18 mouse cellular contexts compared by ENCODE assay signal in genomic region chr9:67130730-67131440, GRCm38 (mm10).
DNase-seq lines count a peak whose midpoint lies in the region; ATAC-seq and TF ChIP-seq lines count a peak whose summit lies in the region.
"Had no signal": no experiment of that assay in that cellular context is flagged by ENCODE, and none has a peak within 500 bp of the region (broad histone marks: within the 10 kb centered on the region; RNA-seq: fewer than 3 reads in every experiment).

No protein-coding gene starts in this region.

- no peak overlapping the region for H3K9ac ChIP-seq in hindbrain, embryonic 12.5 days
- H3K9ac ChIP-seq in hindbrain, embryonic 11.5 days (ENCODE audit: low read depth, low read length): no peak overlapping the region
- H3K9ac ChIP-seq in hindbrain, postnatal 0 days (replicated peaks; ENCODE audit: low read length): no peak overlapping the region
- H3K9ac ChIP-seq: embryonic facial prominence, embryonic 13.5 days; heart, embryonic 13.5 days; hindbrain, embryonic 15.5 days; limb, embryonic 13.5 days; stomach, embryonic 15.5 days had no signal

- H3K27ac ChIP-seq in hindbrain, embryonic 12.5 days: peak overlapping the region; percentile 44; the same call in 1 of the 2 replicates
- no peak overlapping the region for H3K27ac ChIP-seq in hindbrain, embryonic 11.5 days (ENCODE audit: low read depth, low read length)
- no peak overlapping the region for H3K27ac ChIP-seq in hindbrain, postnatal 0 days
- H3K27ac ChIP-seq: embryonic facial prominence, embryonic 13.5 days; forebrain, embryonic 10.5 days; heart, embryonic 13.5 days; hindbrain, embryonic 15.5 days; limb, embryonic 13.5 days; midbrain, embryonic 10.5 days; stomach, embryonic 15.5 days had no signal

- H3K27me3 ChIP-seq in hindbrain, embryonic 12.5 days: no peaks in the 10 kb centered on the region; the same call in 1 of the 2 replicates
- H3K27me3 ChIP-seq in hindbrain, embryonic 11.5 days (ENCODE audit: control insufficient read depth, insufficient read depth, low read length): no peaks in the 10 kb centered on the region
- H3K27me3 ChIP-seq in hindbrain, postnatal 0 days (ENCODE audit: insufficient read depth, low read length): no peaks in the 10 kb centered on the region
- H3K27me3 ChIP-seq: embryonic facial prominence, embryonic 13.5 days; heart, embryonic 13.5 days; hindbrain, embryonic 15.5 days; limb, embryonic 13.5 days; stomach, embryonic 15.5 days had no signal

- no peak for TF ChIP-seq CTCF in hindbrain, postnatal 0 days (IDR thresholded peaks at IDR 0.05; ENCODE audit: low read depth)

- 63% methylated on average over 8 of the region's 8 CpGs for WGBS in hindbrain, embryonic 12.5 days
- WGBS in hindbrain, embryonic 11.5 days: 77% methylated on average over 8 of the region's 8 CpGs
- 63% methylated on average over 8 of the region's 8 CpGs for WGBS in hindbrain, postnatal 0 days

- no peaks in the 10 kb centered on the region for H3K9me3 ChIP-seq in hindbrain, embryonic 12.5 days (replicated peaks)
- no peaks in the 10 kb centered on the region for H3K9me3 ChIP-seq in hindbrain, embryonic 11.5 days (ENCODE audit: control insufficient read depth, low read length)
- H3K9me3 ChIP-seq in hindbrain, postnatal 0 days (ENCODE audit: low read length): no peaks in the 10 kb centered on the region
- H3K9me3 ChIP-seq: embryonic facial prominence, embryonic 13.5 days; forebrain, embryonic 10.5 days; heart, embryonic 13.5 days; hindbrain, embryonic 15.5 days; limb, embryonic 13.5 days; midbrain, embryonic 10.5 days; stomach, embryonic 15.5 days had no signal

- ATAC-seq in frontal cortex, adult (ENCODE audit: low TSS enrichment): peak; percentile 59; the same call in 1 of the 2 replicates
- ATAC-seq in hindbrain, embryonic 12.5 days (ENCODE audit: low FRiP score): no peak
- no peak for ATAC-seq in hindbrain, embryonic 11.5 days (ENCODE audit: low FRiP score)
- no peak for ATAC-seq in hindbrain, postnatal 0 days
- no peak for ATAC-seq in cerebellum, adult (ENCODE audit: insufficient number of reproducible peaks, low FRiP score, low TSS enrichment)

- peaks cover 11% of the 10 kb centered on the region; the same call in 1 of the 2 replicates for H3K4me1 ChIP-seq in hindbrain, embryonic 12.5 days
- no peaks in the 10 kb centered on the region for H3K4me1 ChIP-seq in hindbrain, embryonic 11.5 days (replicated peaks; ENCODE audit: control insufficient read depth, insufficient read depth, low read length)
- 0 out of 2 replicates have a peak, but pooled peaks cover 8% of the 10 kb centered on the region for H3K4me1 ChIP-seq in hindbrain, postnatal 0 days (ENCODE audit: insufficient read depth, low read length)
- H3K4me1 ChIP-seq: forebrain, embryonic 10.5 days; hindbrain, embryonic 15.5 days; stomach, embryonic 15.5 days had no signal

- intact Hi-C loops in left cerebral cortex, postnatal 36 days (cut with DNase I): no loop called here

- no peak overlapping the region for H3K4me3 ChIP-seq in hindbrain, embryonic 12.5 days
- H3K4me3 ChIP-seq in hindbrain, embryonic 11.5 days (ENCODE audit: low read depth, low read length): no peak overlapping the region
- no peak overlapping the region for H3K4me3 ChIP-seq in hindbrain, postnatal 0 days (ENCODE audit: low read length)
- H3K4me3 ChIP-seq: embryonic facial prominence, embryonic 13.5 days; forebrain, embryonic 10.5 days; heart, embryonic 13.5 days; hindbrain, embryonic 15.5 days; limb, embryonic 13.5 days; midbrain, embryonic 10.5 days; stomach, embryonic 15.5 days had no signal

- no peak overlapping the region for H3K4me2 ChIP-seq in hindbrain, embryonic 12.5 days (replicated peaks)
- H3K4me2 ChIP-seq in hindbrain, embryonic 11.5 days (replicated peaks; ENCODE audit: low read depth, low read length): no peak overlapping the region
- H3K4me2 ChIP-seq in hindbrain, postnatal 0 days (ENCODE audit: low read depth, low read length): no peak overlapping the region
- H3K4me2 ChIP-seq: embryonic facial prominence, embryonic 13.5 days; heart, embryonic 13.5 days; hindbrain, embryonic 15.5 days; limb, embryonic 13.5 days; stomach, embryonic 15.5 days had no signal

- H3K36me3 ChIP-seq in hindbrain, embryonic 12.5 days: no peaks in the 10 kb centered on the region
- H3K36me3 ChIP-seq in hindbrain, embryonic 11.5 days (ENCODE audit: control insufficient read depth, insufficient read depth, low read length): no peaks in the 10 kb centered on the region
- no peaks in the 10 kb centered on the region for H3K36me3 ChIP-seq in hindbrain, postnatal 0 days (ENCODE audit: insufficient read depth, low read length)
- H3K36me3 ChIP-seq: embryonic facial prominence, embryonic 13.5 days; forebrain, embryonic 10.5 days; heart, embryonic 13.5 days; hindbrain, embryonic 15.5 days; limb, embryonic 13.5 days; midbrain, embryonic 10.5 days; stomach, embryonic 15.5 days had no signal

- no peak for DNase-seq in frontal cortex, postnatal 10 days (ENCODE audit: low spot score in 2 of 2)
- no peak for DNase-seq in hindbrain, embryonic 11.5 days (ENCODE audit: low spot score)
- DNase-seq in left cerebral cortex, postnatal 36 days (ENCODE audit: low spot score in 2 of 2): peak; percentile 10
- DNase-seq in left cerebral cortex, adult 9 months (ENCODE audit: low spot score in 2 of 2): no peak
- DNase-seq in hindbrain, postnatal 0 days (ENCODE audit: low spot score): peak; percentile 4
- DNase-seq: adrenal gland, postnatal 36 days; cerebellum, postnatal 36 days; kidney, adult 2 months had no signal

Comparison
In these comparisons a context has a peak if more than half of its experiments do, and no peak if none do; other contexts are left out.
1. DNase-seq: peak in left cerebral cortex, postnatal 36 days (2 of 2) and hindbrain, postnatal 0 days (single experiment); none in frontal cortex, postnatal 10 days (0 of 2), hindbrain, embryonic 11.5 days (single experiment) and left cerebral cortex, adult 9 months (0 of 2).